Mouse (Mus musculus): Measurements from ENCODE around the gene Phf23. TPM values are rescaled to one million over a fixed set of nuclear protein-coding genes. Genes with fewer than 3 reads are reported as not detected.

Gene Phf23
- polyA plus RNA-seq, 1 experiment: 58.6 TPM

GRCm38 (mm10) chr11:69989949-69990348 lies 5.6 kb upstream of the Phf23 start:
- TF ChIP-seq POLR2A (IDR thresholded peaks at IDR 0.05; ENCODE audit: insufficient read length, low read depth): no peak
- TF ChIP-seq USF1 (IDR thresholded peaks at IDR 0.05; ENCODE audit: low read depth): no peak
- TF ChIP-seq CEBPB (IDR thresholded peaks at IDR 0.05; ENCODE audit: insufficient read depth, poor library complexity, severe bottlenecking): no peak
- no peak for TF ChIP-seq MYOD1 (IDR thresholded peaks at IDR 0.05; ENCODE audit: control insufficient read depth in 1 of 3, insufficient read length in 2 of 3, low read depth in 2 of 3)
- TF ChIP-seq POLR2AphosphoS2 (IDR thresholded peaks at IDR 0.05; ENCODE audit: insufficient read length, low read depth): no peak
- no peak for TF ChIP-seq SRF (IDR thresholded peaks at IDR 0.05; ENCODE audit: control insufficient read depth, insufficient read length, low read depth)
- Histone ChIP-seq H3K27me3 (ENCODE audit: control insufficient read depth, insufficient read depth, insufficient read length) (no peaks in the 10 kb centered on the region), H3K79me2 (ENCODE audit: control insufficient read depth, insufficient read depth) (peaks cover 32% of the 10 kb centered on the region), H3K4me3 (no peak overlapping the region), H3K36me3 (ENCODE audit: control insufficient read depth, insufficient read depth) (peaks cover 36% of the 10 kb centered on the region), H3ac (ENCODE audit: control insufficient read depth, insufficient read length) (no peak overlapping the region), H3K4me2 (ENCODE audit: low read depth) (no peak overlapping the region)

- Histone ChIP-seq H3K79me2 (ENCODE audit: control insufficient read depth, insufficient read depth) (peaks cover 38% of the 10 kb centered on the region), H3K27me3 (ENCODE audit: control insufficient read depth, insufficient read depth, insufficient read length) (no peaks in the 10 kb centered on the region)
- TF ChIP-seq POLR2AphosphoS2 (IDR thresholded peaks at IDR 0.05; ENCODE audit: insufficient read length, low read depth): peak; percentile 99
- TF ChIP-seq POLR2A (IDR thresholded peaks at IDR 0.05; ENCODE audit: insufficient read length, low read depth): peak; percentile 82
- TF ChIP-seq REST (IDR thresholded peaks at IDR 0.05; ENCODE audit: insufficient read depth, insufficient read length): no peak
- no peak for TF ChIP-seq CEBPB (IDR thresholded peaks at IDR 0.05; ENCODE audit: insufficient read depth, poor library complexity, severe bottlenecking)
- peak in 1 of 3 experiments; percentile 20 for TF ChIP-seq MYOD1 (IDR thresholded peaks at IDR 0.05; ENCODE audit: control insufficient read depth in 1 of 3, insufficient read length in 2 of 3, low read depth in 2 of 3)
- TF ChIP-seq MAX (IDR thresholded peaks at IDR 0.05; ENCODE audit: low read depth): no peak
- no peak for TF ChIP-seq TCF3 (IDR thresholded peaks at IDR 0.05; ENCODE audit: insufficient read length, low read depth)
- TF ChIP-seq MYOG (IDR thresholded peaks at IDR 0.05; ENCODE audit: control insufficient read depth in 1 of 3, insufficient read depth in 1 of 3, insufficient read length in 2 of 3, low read depth in 2 of 3): no peak
- TF ChIP-seq TCF12 (IDR thresholded peaks at IDR 0.05; ENCODE audit: insufficient read depth, poor library complexity, severe bottlenecking): no peak
- TF ChIP-seq SRF (IDR thresholded peaks at IDR 0.05; ENCODE audit: control insufficient read depth, insufficient read length, low read depth): peak; percentile 29
- TF ChIP-seq E2F4 (IDR thresholded peaks at IDR 0.05; ENCODE audit: insufficient read depth): no peak
- TF ChIP-seq USF1 (IDR thresholded peaks at IDR 0.05; ENCODE audit: low read depth): peak; percentile 100
Observed at GRCm38 (mm10) chr11:69990850-69991691, 4.5 kb upstream of the Phf23 start, which contains the start of gene Gabarap. Gabarap (plus strand) TSS chr11:69991143.

GRCm38 (mm10) chr11:69991711-69992110 lies 3.9 kb upstream of the Phf23 start:
- Histone ChIP-seq H3K4me2 (ENCODE audit: low read depth) (peak overlapping the region; percentile 80), H3ac (ENCODE audit: control insufficient read depth, insufficient read length) (peak overlapping the region; percentile 70), H3K36me3 (ENCODE audit: control insufficient read depth, insufficient read depth) (peaks cover 33% of the 10 kb centered on the region), H3K79me2 (ENCODE audit: control insufficient read depth, insufficient read depth) (peaks cover 43% of the 10 kb centered on the region), H3K27me3 (ENCODE audit: control insufficient read depth, insufficient read depth, insufficient read length) (no peaks in the 10 kb centered on the region), H3K4me3 (peak overlapping the region; percentile 61)
- no peak for TF ChIP-seq REST (IDR thresholded peaks at IDR 0.05; ENCODE audit: insufficient read depth, insufficient read length)
- TF ChIP-seq E2F4 (IDR thresholded peaks at IDR 0.05; ENCODE audit: insufficient read depth): no peak
- TF ChIP-seq MYOD1 (IDR thresholded peaks at IDR 0.05; ENCODE audit: control insufficient read depth in 1 of 3, insufficient read length in 2 of 3, low read depth in 2 of 3): no peak
- no peak for TF ChIP-seq CEBPB (IDR thresholded peaks at IDR 0.05; ENCODE audit: insufficient read depth, poor library complexity, severe bottlenecking)

More at GRCm38 (mm10) chr11:69990850-69991691, 4.5 kb upstream of the Phf23 start, which contains the start of gene Gabarap:
- Histone ChIP-seq H3K4me2 (ENCODE audit: low read depth) (peak within 1 kb of the TSS; percentile 80), H3K4me3 (peak within 1 kb of the TSS; percentile 61), H3K36me3 (ENCODE audit: control insufficient read depth, insufficient read depth) (peaks cover 33% of the 10 kb centered on the region), H3ac (ENCODE audit: control insufficient read depth, insufficient read length) (peak within 1 kb of the TSS; percentile 70)

- Histone ChIP-seq H3K4me3 (peak overlapping the region; percentile 61), H3K27me3 (ENCODE audit: control insufficient read depth, insufficient read depth, insufficient read length) (no peaks in the 10 kb centered on the region), H3ac (ENCODE audit: control insufficient read depth, insufficient read length) (peak overlapping the region; percentile 70), H3K79me2 (ENCODE audit: control insufficient read depth, insufficient read depth) (peaks cover 44% of the 10 kb centered on the region), H3K4me2 (ENCODE audit: low read depth) (peak overlapping the region; percentile 80), H3K36me3 (ENCODE audit: control insufficient read depth, insufficient read depth) (peaks cover 33% of the 10 kb centered on the region)
- TF ChIP-seq SRF (IDR thresholded peaks at IDR 0.05; ENCODE audit: control insufficient read depth, insufficient read length, low read depth): no peak
Observed at GRCm38 (mm10) chr11:69992396-69992795, 3.2 kb upstream of the Phf23 start.

DNA sequence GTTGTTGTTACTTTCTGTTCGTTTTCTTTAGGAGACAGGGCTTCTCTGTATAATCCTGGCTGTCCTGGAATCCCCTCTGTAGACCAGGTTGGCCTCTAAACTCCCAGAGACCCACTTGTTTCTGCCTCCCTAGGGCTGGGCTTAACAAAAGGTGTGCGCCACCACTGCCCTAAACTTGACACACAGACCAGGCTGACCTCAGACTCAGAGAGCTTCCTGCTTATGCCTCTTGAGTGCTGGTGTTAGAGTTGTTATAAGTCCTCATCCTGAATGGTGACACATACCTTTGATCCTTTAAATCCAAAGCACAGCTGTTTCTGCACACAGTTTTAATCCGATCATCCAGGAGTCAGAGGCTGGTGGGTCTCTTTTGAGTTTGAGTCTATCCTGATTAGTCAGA lies 2.6 kb upstream of the Phf23 start:
- Histone ChIP-seq H3K27me3 (ENCODE audit: control insufficient read depth, insufficient read depth, insufficient read length) (no peaks in the 10 kb centered on the region), H3K36me3 (ENCODE audit: control insufficient read depth, insufficient read depth) (peaks cover 33% of the 10 kb centered on the region), H3ac (ENCODE audit: control insufficient read depth, insufficient read length) (peak overlapping the region; percentile 70), H3K4me2 (ENCODE audit: low read depth) (peak overlapping the region; percentile 80), H3K4me3 (peak overlapping the region; percentile 61), H3K79me2 (ENCODE audit: control insufficient read depth, insufficient read depth) (peaks cover 49% of the 10 kb centered on the region)
- no peak for TF ChIP-seq CEBPB (IDR thresholded peaks at IDR 0.05; ENCODE audit: insufficient read depth, poor library complexity, severe bottlenecking)
- TF ChIP-seq E2F4 (IDR thresholded peaks at IDR 0.05; ENCODE audit: insufficient read depth): no peak
- TF ChIP-seq POLR2A (IDR thresholded peaks at IDR 0.05; ENCODE audit: insufficient read length, low read depth): no peak
- no peak for TF ChIP-seq USF1 (IDR thresholded peaks at IDR 0.05; ENCODE audit: low read depth)
- no peak for TF ChIP-seq TCF12 (IDR thresholded peaks at IDR 0.05; ENCODE audit: insufficient read depth, poor library complexity, severe bottlenecking)
- TF ChIP-seq MAX (IDR thresholded peaks at IDR 0.05; ENCODE audit: low read depth): no peak
- TF ChIP-seq SRF (IDR thresholded peaks at IDR 0.05; ENCODE audit: control insufficient read depth, insufficient read length, low read depth): no peak
- TF ChIP-seq TCF3 (IDR thresholded peaks at IDR 0.05; ENCODE audit: insufficient read length, low read depth): no peak
- no peak for TF ChIP-seq REST (IDR thresholded peaks at IDR 0.05; ENCODE audit: insufficient read depth, insufficient read length)
